Mouse (Mus musculus) Muller cell, postnatal 12 days (primary cell): ENCODE results near the gene Map6.

Experiments used
- DNase-seq: peaks from one replicate; pipeline ENCODE4 v3.0.0-alpha.2; 2015; ENCODE audit errors: inconsistent ontology term

Gene Map6

GRCm38 (mm10) chr7:99313253-99313652 is 46.0 kb downstream of the Map6 start:
- no peak for DNase-seq

GRCm38 (mm10) chr7:99314565-99314964 is 47.3 kb downstream of the Map6 start:
- DNase-seq: no peak

GRCm38 (mm10) chr7:99316207-99316606 is 49.0 kb downstream of the Map6 start:
- no peak for DNase-seq

- DNase-seq: no peak
Observed at GRCm38 (mm10) chr7:99317475-99317874, 50.2 kb downstream of the Map6 start.

GRCm38 (mm10) chr7:99320524-99320923 is 53.3 kb downstream of the Map6 start:
- peak; percentile 42 for DNase-seq

GRCm38 (mm10) chr7:99322691-99323320 is 55.6 kb downstream of the Map6 start:
- DNase-seq: peak; percentile 64

- no peak for DNase-seq
Observed at GRCm38 (mm10) chr7:99323321-99323700, 56.1 kb downstream of the Map6 start.

GRCm38 (mm10) chr7:99324810-99325209 is 57.6 kb downstream of the Map6 start:
- DNase-seq: no peak

- no peak for DNase-seq
Observed at GRCm38 (mm10) chr7:99326128-99326527, 58.9 kb downstream of the Map6 start.

- DNase-seq: peak; percentile 30
Observed at GRCm38 (mm10) chr7:99328847-99329246, 61.6 kb downstream of the Map6 start.

- no peak for DNase-seq
Observed at GRCm38 (mm10) chr7:99330012-99330411, 62.8 kb downstream of the Map6 start.

- peak; percentile 60 for DNase-seq
Observed at GRCm38 (mm10) chr7:99332774-99333480, 65.7 kb downstream of the Map6 start.

GRCm38 (mm10) chr7:99340736-99341135 is 73.5 kb downstream of the Map6 start:
- no peak for DNase-seq

GRCm38 (mm10) chr7:99343577-99343976 is 76.3 kb downstream of the Map6 start:
- DNase-seq: no peak

- no peak for DNase-seq
Observed at GRCm38 (mm10) chr7:99347268-99347667, 80.0 kb downstream of the Map6 start.

- no peak for DNase-seq
Observed at GRCm38 (mm10) chr7:99348883-99349282, 81.6 kb downstream of the Map6 start.

GRCm38 (mm10) chr7:99349782-99350720 is 82.8 kb downstream of the Map6 start:
- peak; percentile 11 for DNase-seq

GRCm38 (mm10) chr7:99351104-99351801 is 84.0 kb downstream of the Map6 start:
- peak; percentile 77 for DNase-seq

- DNase-seq: peak; percentile 58
Observed at GRCm38 (mm10) chr7:99351802-99352517, 84.7 kb downstream of the Map6 start.

GRCm38 (mm10) chr7:99352526-99353400 is 85.5 kb downstream of the Map6 start, which contains the start of gene Serpinh1:
TSS of gene Serpinh1 (minus strand) at chr7:99353239.
- DNase-seq: peak; percentile 99
